21 mouse cellular contexts compared by ENCODE assay signal in the genomic region with DNA sequence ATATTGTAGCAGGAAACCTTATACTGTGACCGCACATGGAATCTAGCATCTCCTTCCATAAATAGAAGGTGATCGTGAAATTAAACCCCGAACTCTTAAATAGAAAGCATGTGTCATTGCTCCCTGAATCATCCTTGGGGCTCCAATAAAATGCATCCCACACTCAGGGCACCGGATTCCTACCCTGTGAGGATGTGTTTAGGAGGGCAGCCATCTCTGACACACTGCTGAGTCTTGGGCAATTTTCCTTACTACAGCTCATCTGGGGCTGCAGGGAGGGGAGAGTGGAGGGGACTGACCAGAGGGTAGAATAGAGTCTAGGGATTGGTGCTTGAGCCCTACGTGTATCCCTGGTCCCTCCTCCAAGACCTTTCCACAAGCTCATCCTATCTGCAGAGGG. TPM values are rescaled to one million over a fixed set of nuclear protein-coding genes. Genes with fewer than 3 reads are reported as not detected.
A peak's percentile ranks its signal among the peaks of the same experiment; 100 is the strongest.
DNase-seq lines count a peak whose midpoint lies in the region; ATAC-seq and TF ChIP-seq lines count a peak whose summit lies in the region.
"Had no signal": no experiment of that assay in that cellular context is flagged by ENCODE, and none has a peak within 500 bp of the region (broad histone marks: within the 10 kb centered on the region; RNA-seq: fewer than 3 reads in every experiment).

No protein-coding gene starts in this region.

- no peaks in the 10 kb centered on the region for H3K27me3 ChIP-seq in embryonic facial prominence, embryonic 14.5 days (replicated peaks; ENCODE audit: control insufficient read depth, insufficient read depth, low read length)
- H3K27me3 ChIP-seq in myocyte (ENCODE audit: control insufficient read depth, insufficient read depth, insufficient read length), result no peaks in the 10 kb centered on the region
- H3K27me3 ChIP-seq: forebrain, embryonic 13.5 days; heart, embryonic 15.5 days had no signal

- H3K4me2 ChIP-seq in embryonic facial prominence, embryonic 14.5 days (ENCODE audit: low read depth, low read length), result no peak overlapping the region
- H3K4me2 ChIP-seq in myocyte (ENCODE audit: low read depth), result peak overlapping the region; percentile 61
- H3K4me2 ChIP-seq: forebrain, embryonic 13.5 days; heart, embryonic 11.5 days; heart, embryonic 15.5 days; hindbrain, embryonic 14.5 days had no signal

- ATAC-seq in embryonic facial prominence, embryonic 14.5 days (ENCODE audit: low read depth), result no peak
- ATAC-seq: forebrain, embryonic 13.5 days; forebrain, postnatal 0 days; intestine, embryonic 16.5 days had no signal

- TF ChIP-seq CTCF in gastrocnemius, adult 2 months (IDR thresholded peaks at IDR 0.05), result no peak

- peaks cover 4% of the 10 kb centered on the region; the same call in 1 of the 2 replicates for H3K4me1 ChIP-seq in embryonic facial prominence, embryonic 14.5 days (ENCODE audit: control insufficient read depth, insufficient read depth, low read length)
- H3K4me1 ChIP-seq: forebrain, embryonic 13.5 days; heart, embryonic 15.5 days had no signal

- TF ChIP-seq POLR2A in myocyte (IDR thresholded peaks at IDR 0.05; ENCODE audit: insufficient read length, low read depth), result no peak

- no peaks in the 10 kb centered on the region for H3K79me2 ChIP-seq in myocyte (ENCODE audit: control insufficient read depth, insufficient read depth)

- 0 out of 2 replicates have a peak overlapping the region, but pooled peaks have one; percentile 20 for H3K27ac ChIP-seq in gastrocnemius, adult 2 months
- no peak overlapping the region for H3K27ac ChIP-seq in embryonic facial prominence, embryonic 14.5 days (replicated peaks; ENCODE audit: low read depth, low read length)
- H3K27ac ChIP-seq: forebrain, embryonic 13.5 days; heart, embryonic 15.5 days; hindbrain, embryonic 14.5 days had no signal

- no peak overlapping the region for H3ac ChIP-seq in myocyte (ENCODE audit: control insufficient read depth, insufficient read length)

- peak; percentile 37 for DNase-seq in gastrocnemius, adult 2 months
- DNase-seq in gastrocnemius, postnatal 36 days, result no peak
- DNase-seq in Muller cell, postnatal 12 days (ENCODE audit: inconsistent ontology term), result peak; percentile 37
- DNase-seq in embryonic facial prominence, embryonic 14.5 days (ENCODE audit: low spot score), result peak; percentile 27
- no peak for DNase-seq in ovary, adult 18-20 months (ENCODE audit: low spot score)
- DNase-seq in kidney, adult 11 months, result no peak
- DNase-seq in urinary bladder, postnatal 4 days (ENCODE audit: low spot score in 2 of 2), result no peak
- DNase-seq: adrenal gland, postnatal 10 days; cerebellum, adult 11-12 months; cerebellum, adult 9-10 months; cerebellum, postnatal 25 days; forebrain, postnatal 0 days; heart, adult 18-20 months; heart, postnatal 14 days; kidney, adult 8-10 months had no signal

- no peaks in the 10 kb centered on the region for H3K36me3 ChIP-seq in embryonic facial prominence, embryonic 14.5 days (ENCODE audit: control insufficient read depth, insufficient read depth, low read length)
- no peaks in the 10 kb centered on the region for H3K36me3 ChIP-seq in myocyte (ENCODE audit: control insufficient read depth, insufficient read depth)
- H3K36me3 ChIP-seq: heart, embryonic 15.5 days had no signal

- intact Hi-C loops in gastrocnemius, adult 2 months (cut with DNase I), result loop anchor here (10.0 kb wide), 1 partner anchor 143 kb away; no protein-coding TSS in a partner anchor
- intact Hi-C loops in gastrocnemius, postnatal 36 days (cut with DNase I), result no loop called here

- no peak overlapping the region for H3K4me3 ChIP-seq in gastrocnemius, adult 2 months
- H3K4me3 ChIP-seq in embryonic facial prominence, embryonic 14.5 days (ENCODE audit: low read depth, low read length), result no peak overlapping the region
- no peak overlapping the region for H3K4me3 ChIP-seq in myocyte
- H3K4me3 ChIP-seq: forebrain, embryonic 13.5 days; heart, embryonic 15.5 days had no signal

- no peak overlapping the region for H3K9ac ChIP-seq in embryonic facial prominence, embryonic 14.5 days (ENCODE audit: low read depth, low read length)
- H3K9ac ChIP-seq: forebrain, embryonic 13.5 days; forebrain, postnatal 0 days; heart, embryonic 15.5 days; hindbrain, embryonic 14.5 days had no signal

- 39% methylated on average over 5 of the region's 5 CpGs for WGBS in embryonic facial prominence, embryonic 14.5 days

- no peaks in the 10 kb centered on the region for H3K9me3 ChIP-seq in embryonic facial prominence, embryonic 14.5 days (ENCODE audit: control insufficient read depth, low read length)
- H3K9me3 ChIP-seq: forebrain, embryonic 13.5 days; heart, embryonic 15.5 days had no signal

TF ChIP-seq in myocyte, 11 proteins besides CTCF, POLR2A, EP300 and RAD21:
- TF ChIP-seq SRF (IDR thresholded peaks at IDR 0.05; ENCODE audit: control insufficient read depth, insufficient read length, low read depth) (no peak), USF1 (IDR thresholded peaks at IDR 0.05; ENCODE audit: low read depth) (no peak), CEBPB (IDR thresholded peaks at IDR 0.05; ENCODE audit: insufficient read depth, poor library complexity, severe bottlenecking) (0 out of 2 replicates have a peak, but pooled peaks have one; percentile 39), REST (IDR thresholded peaks at IDR 0.05; ENCODE audit: insufficient read depth, insufficient read length) (no peak), MAX (IDR thresholded peaks at IDR 0.05; ENCODE audit: low read depth) (no peak), E2F4 (IDR thresholded peaks at IDR 0.05; ENCODE audit: insufficient read depth) (no peak), TCF12 (IDR thresholded peaks at IDR 0.05; ENCODE audit: insufficient read depth, poor library complexity, severe bottlenecking) (no peak), MYOG (IDR thresholded peaks at IDR 0.05; ENCODE audit: control insufficient read depth in 1 of 3, insufficient read depth in 1 of 3, insufficient read length in 2 of 3, low read depth in 2 of 3) (no peak), TCF3 (IDR thresholded peaks at IDR 0.05; ENCODE audit: insufficient read length, low read depth) (no peak), POLR2AphosphoS2 (IDR thresholded peaks at IDR 0.05; ENCODE audit: insufficient read length, low read depth) (no peak), MYOD1 (IDR thresholded peaks at IDR 0.05; ENCODE audit: control insufficient read depth in 1 of 3, insufficient read length in 2 of 3, low read depth in 2 of 3) (peak in 1 of 3 experiments; percentile 10)
TF ChIP-seq in myocyte: peak in this region for 2.

RNA-seq across cellular contexts. Expression of a gene that starts 12.3 kb away (rescaled TPM):
- 10 to 100 TPM in 1 of 2 experiments, 1 to 10 TPM in 1; 2.8 to 14.1 TPM for total RNA-seq in gastrocnemius, adult 2 months (2021)
- total RNA-seq in gastrocnemius, postnatal 36 days (2021), result 10 to 100 TPM in 1 of 2 experiments, 1 to 10 TPM in 1; 2.0 to 11.4 TPM
- 1.6 and 1.9 TPM in 2 replicates for polyA plus RNA-seq in embryonic facial prominence, embryonic 14.5 days (2014; fragmentation: Nextera tagmentation; extraction: Ambion mirVana)
- polyA plus RNA-seq in myocyte (2012; fragmentation: generic; extraction: Trizol), result 16.3 TPM

Comparison
In these comparisons a context has a peak if more than half of its experiments do, and no peak if none do; other contexts are left out.
1. DNase-seq: peak in gastrocnemius, adult 2 months (single experiment), Muller cell, postnatal 12 days (single experiment) and embryonic facial prominence, embryonic 14.5 days (single experiment); none in gastrocnemius, postnatal 36 days (0 of 2), ovary, adult 18-20 months (single experiment), kidney, adult 11 months (single experiment) and urinary bladder, postnatal 4 days (0 of 2).